Mouse (Mus musculus) gastrocnemius, adult 2 months (tissue): ENCODE measurements around the gene BC017158. TPM values are rescaled to one million over a fixed set of nuclear protein-coding genes. Genes with fewer than 3 reads are reported as not detected.

Source experiments
- DNase-seq: peaks from one replicate; pipeline ENCODE4 v3.0.0; 2022
- H3K27ac ChIP-seq: fragments of 200-600 bp; 2 replicates; pipeline ENCODE4 v1.8.1; 2022; ENCODE audit warnings: mild to moderate bottlenecking
- H3K4me3 ChIP-seq: fragments of 200-600 bp; 2 replicates; pipeline ENCODE4 v1.8.1; 2022; ENCODE audit warnings: mild to moderate bottlenecking, moderate library complexity
- CTCF ChIP-seq: fragments of 200-600 bp; IDR thresholded peaks from 2 replicates; pipeline ENCODE4 v1.8.1; 2022; ENCODE audit warnings: antibody characterized with exemption, mild to moderate bottlenecking, moderate library complexity
- intact Hi-C: fragments of 180-260 bp; cut with DNase I; formaldehyde crosslinking; loops from one replicate; pipeline ENCODE4 v1.15.1; 2025
- total RNA-seq, 2 experiments: library from RNA; stranded (reverse); gene quantifications; 2 replicates each; pipeline ENCODE4 v1.2.3; 2021

The BC017158 gene
- total RNA-seq, 2 experiments from 2014 or later, result 2.3 to 3.7 TPM

DNA sequence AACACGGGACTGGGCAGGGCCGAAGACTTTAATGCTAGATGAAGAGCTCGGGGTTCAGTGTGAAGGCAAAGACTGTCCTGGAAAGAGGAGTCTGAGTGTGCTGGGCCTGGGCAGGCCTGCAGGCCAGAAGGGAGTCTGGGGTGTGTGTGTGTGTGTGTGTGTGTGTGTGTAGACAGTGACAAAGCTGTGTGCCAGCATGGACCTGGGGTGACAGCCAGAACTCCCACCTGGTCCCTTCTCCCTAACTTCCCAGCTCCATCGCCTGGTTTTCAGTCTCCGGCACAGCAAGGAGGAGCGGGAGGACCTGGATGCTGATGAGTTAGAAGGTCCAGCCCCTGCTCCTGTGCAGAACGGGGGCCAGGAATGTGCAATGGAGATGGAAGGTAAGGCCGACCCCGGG, 26.5 kb downstream of the BC017158 start:
- TF ChIP-seq CTCF, result no peak
- Histone ChIP-seq H3K27ac (no peak overlapping the region), H3K4me3 (no peak overlapping the region)
- intact Hi-C loops, result no loop called here
- DNase-seq, result no peak

DNA sequence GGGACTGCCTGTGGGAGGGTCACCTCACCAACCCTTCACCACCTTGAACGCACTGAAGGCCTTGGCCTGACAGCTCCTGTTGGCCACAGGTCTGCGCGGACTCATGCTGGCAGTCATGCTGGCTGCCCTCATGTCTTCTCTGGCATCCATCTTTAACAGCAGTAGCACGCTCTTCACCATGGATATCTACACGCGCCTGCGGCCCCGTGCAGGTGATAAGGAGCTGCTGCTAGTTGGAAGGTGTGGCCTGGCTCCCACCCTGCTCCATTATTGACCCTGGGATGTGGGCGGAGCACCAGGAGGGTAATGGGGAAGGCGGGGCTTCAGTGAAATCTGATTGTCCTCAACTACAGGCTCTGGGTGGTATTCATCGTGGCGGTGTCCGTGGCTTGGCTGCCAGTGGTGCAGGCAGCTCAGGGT, 27.5 kb downstream of the BC017158 start:
- intact Hi-C loops, result no loop called here
- no peak for DNase-seq
- no peak overlapping the region for H3K4me3 ChIP-seq
- H3K27ac ChIP-seq, result no peak overlapping the region
- TF ChIP-seq CTCF, result no peak

DNA sequence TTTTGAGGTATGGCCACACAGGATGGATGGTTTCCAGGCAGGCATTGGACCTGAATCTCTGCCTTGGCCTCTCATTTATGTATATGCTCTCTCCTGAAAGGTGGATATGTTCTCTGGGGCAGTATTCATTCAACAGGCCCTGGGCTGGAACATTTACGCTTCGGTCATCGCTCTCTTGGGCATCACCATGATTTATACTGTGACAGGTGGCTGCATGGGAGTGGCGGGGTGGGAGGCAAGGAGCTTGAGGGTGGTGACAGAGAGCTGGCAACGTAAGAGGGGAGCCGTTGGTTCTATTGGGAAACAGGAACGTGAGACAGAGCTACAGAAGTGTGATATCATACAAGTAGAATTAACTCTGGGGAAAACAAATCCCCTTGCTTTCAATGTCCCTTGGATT, 30.2 kb downstream of the BC017158 start:
- peak overlapping the region; percentile 31; the same call in 1 of the 2 replicates for H3K27ac ChIP-seq
- peak; percentile 62 for DNase-seq
- intact Hi-C loops, result no loop called here

GRCm38 (mm10) chr7:128267391-128267790, 30.6 kb downstream of the BC017158 start:
- TF ChIP-seq CTCF, result no peak
- no peak for DNase-seq
- Histone ChIP-seq H3K4me3 (no peak overlapping the region), H3K27ac (no peak overlapping the region)
- intact Hi-C loops, result no loop called here

More for the DNA sequence above, 30.2 kb downstream of the BC017158 start:
- no peak for TF ChIP-seq CTCF
- no peak overlapping the region for H3K4me3 ChIP-seq

GRCm38 (mm10) chr7:128266056-128266455, 31.9 kb downstream of the BC017158 start:
- no peak overlapping the region for H3K4me3 ChIP-seq
- TF ChIP-seq CTCF, result no peak
- DNase-seq, result no peak
- no peak overlapping the region for H3K27ac ChIP-seq
- intact Hi-C loops, result no loop called here

DNA sequence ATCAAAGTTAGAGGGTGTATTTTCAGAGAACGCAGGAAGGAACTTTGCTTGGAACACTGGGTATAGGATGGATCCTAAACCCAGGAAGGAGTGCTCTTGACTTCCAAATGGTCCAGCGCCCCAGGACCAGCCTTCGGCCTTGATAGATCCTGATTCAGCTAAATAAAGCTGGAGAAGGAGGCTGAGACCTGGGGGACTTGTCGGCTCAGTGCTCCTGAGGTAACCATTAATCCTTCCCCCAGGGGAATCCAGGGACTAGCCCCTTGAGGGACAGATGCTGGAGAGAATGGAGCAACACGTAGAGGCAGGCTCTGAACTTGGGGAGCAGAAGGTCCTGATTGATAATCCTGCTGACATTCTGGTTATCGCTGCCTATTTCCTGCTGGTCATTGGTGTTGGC, 32.6 kb downstream of the BC017158 start, which contains the start of gene Slc5a2:
Gene Slc5a2 (plus strand): TSS at position 247 of the 400 bp plus-strand sequence.
- intact Hi-C loops, result no loop called here
- H3K4me3 ChIP-seq, result no peak within 1 kb of the TSS
- no peak for DNase-seq
- TF ChIP-seq CTCF, result no peak
- no peak within 1 kb of the TSS for H3K27ac ChIP-seq

DNA sequence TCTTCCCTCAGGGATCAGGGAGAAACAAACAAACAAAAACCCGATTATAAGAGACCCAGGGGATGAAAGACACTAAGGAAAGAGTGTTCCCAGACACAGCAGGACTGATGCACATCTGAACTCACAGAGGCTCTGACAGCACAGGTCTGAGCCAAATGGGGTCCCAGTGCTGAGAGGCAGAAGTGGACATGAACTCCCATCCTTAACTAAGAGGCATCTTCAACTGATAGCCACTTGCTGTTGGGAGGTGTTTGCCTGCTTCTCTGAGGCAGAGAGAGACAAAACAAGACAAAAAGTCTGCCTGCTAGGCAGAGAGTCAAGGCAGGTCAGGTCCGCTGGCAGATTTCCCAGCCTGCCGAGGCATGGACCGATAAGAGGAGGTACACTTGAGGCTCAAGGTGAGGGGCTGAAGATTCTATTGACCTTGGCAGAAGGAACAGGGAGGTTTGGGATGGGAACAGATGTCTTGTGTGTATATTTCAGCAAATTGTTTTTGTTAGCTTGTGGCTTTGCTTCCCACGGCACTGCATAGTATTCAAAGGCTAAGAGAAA, 41.1 kb downstream of the BC017158 start:
- Histone ChIP-seq H3K4me3 (no peak overlapping the region), H3K27ac (no peak overlapping the region)
- intact Hi-C loops, result no loop called here
- TF ChIP-seq CTCF, result no peak
- no peak for DNase-seq

GRCm38 (mm10) chr7:128255757-128256156, 42.2 kb downstream of the BC017158 start:
- Histone ChIP-seq H3K27ac (no peak overlapping the region), H3K4me3 (no peak overlapping the region)
- TF ChIP-seq CTCF, result no peak
- DNase-seq, result no peak
- intact Hi-C loops, result no loop called here

- no peak for DNase-seq
- H3K27ac ChIP-seq, result no peak overlapping the region
- intact Hi-C loops, result no loop called here
- H3K4me3 ChIP-seq, result no peak overlapping the region
- TF ChIP-seq CTCF, result no peak
Measured at GRCm38 (mm10) chr7:128254978-128255377, 43.0 kb downstream of the BC017158 start.

DNA sequence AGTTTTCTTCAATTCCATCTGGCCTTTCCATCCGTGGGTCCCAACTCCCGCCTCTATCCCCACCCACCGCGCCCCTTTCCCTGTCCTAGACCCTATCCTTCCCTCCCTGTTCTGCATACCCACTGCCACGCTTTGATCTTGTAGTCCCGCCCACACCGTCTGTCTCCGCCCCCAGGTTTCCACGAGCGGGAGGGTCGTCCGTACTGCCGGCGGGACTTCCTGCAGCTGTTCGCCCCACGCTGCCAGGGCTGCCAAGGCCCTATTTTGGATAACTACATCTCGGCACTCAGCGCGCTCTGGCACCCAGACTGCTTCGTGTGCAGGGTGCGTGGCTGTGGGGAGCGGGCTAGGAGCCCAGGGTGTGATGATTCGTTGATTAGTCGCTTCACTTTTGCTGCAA, 45.4 kb downstream of the BC017158 start:
- peak overlapping the region; percentile 25; the same call in 1 of the 2 replicates for H3K4me3 ChIP-seq
- TF ChIP-seq CTCF, result no peak
- intact Hi-C loops, result no loop called here
- no peak overlapping the region for H3K27ac ChIP-seq
- DNase-seq, result peak; percentile 48

DNA sequence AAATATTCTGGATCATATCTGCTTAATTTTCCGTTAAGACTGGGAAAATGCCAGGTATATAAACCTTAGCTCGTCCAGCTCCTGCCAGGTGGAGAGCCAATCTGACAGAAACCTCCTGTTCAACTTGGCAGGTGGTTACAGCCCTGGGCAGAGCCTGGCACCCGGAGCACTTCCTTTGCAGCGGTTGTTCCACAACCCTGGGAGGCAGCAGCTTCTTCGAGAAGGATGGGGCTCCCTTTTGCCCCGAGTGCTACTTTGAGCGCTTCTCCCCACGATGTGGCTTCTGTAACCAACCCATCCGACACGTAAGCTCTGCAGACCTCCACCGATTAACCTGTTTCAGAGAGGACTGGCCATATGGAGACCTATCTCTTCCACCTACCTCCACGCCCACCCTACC, 46.0 kb downstream of the BC017158 start:
- Histone ChIP-seq H3K4me3 (no peak overlapping the region), H3K27ac (no peak overlapping the region)
- no peak for TF ChIP-seq CTCF
- intact Hi-C loops, result no loop called here
- DNase-seq, result no peak

DNA sequence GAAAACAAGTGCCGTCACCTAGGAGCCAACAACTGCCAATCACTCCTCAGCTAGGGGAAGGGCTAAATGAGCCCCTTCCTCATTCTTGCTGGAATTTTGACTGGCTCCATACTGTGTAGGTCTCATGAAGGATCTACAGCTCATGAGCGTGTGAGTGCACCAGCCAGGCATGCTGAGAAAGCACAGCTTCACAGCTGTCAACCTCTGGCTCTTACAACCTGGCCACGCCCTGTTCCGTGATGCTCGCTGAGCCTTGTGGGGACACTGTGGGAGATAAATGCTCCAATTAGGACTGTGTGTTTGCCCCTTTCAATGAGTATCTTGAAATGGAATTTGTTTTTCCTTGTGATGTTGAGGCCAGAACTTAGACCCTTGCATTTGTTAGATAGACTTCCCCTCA, 48.0 kb downstream of the BC017158 start:
- Histone ChIP-seq H3K27ac (no peak overlapping the region), H3K4me3 (no peak overlapping the region)
- no peak for TF ChIP-seq CTCF
- no peak for DNase-seq
- intact Hi-C loops, result loop anchor here (5.0 to 10.0 kb wide), 3 partner anchors 47 to 457 kb away; partner anchors contain the start of gene BC017158

- TF ChIP-seq CTCF, result no peak
- Histone ChIP-seq H3K27ac (peak overlapping the region; percentile 89), H3K4me3 (peak overlapping the region; percentile 77)
- intact Hi-C loops, result loop anchor here (5.0 to 10.0 kb wide), 3 partner anchors 49 to 459 kb away; partner anchors contain the start of gene BC017158
- no peak for DNase-seq
Measured at GRCm38 (mm10) chr7:128248081-128249042, 49.6 kb downstream of the BC017158 start.
